Mouse (Mus musculus): Measurements from ENCODE around the gene Slc38a2. TPM values are rescaled to one million over a fixed set of nuclear protein-coding genes. Genes with fewer than 3 reads are reported as not detected.

Gene Slc38a2
- total RNA-seq, 1 experiment = 262 TPM

DNA sequence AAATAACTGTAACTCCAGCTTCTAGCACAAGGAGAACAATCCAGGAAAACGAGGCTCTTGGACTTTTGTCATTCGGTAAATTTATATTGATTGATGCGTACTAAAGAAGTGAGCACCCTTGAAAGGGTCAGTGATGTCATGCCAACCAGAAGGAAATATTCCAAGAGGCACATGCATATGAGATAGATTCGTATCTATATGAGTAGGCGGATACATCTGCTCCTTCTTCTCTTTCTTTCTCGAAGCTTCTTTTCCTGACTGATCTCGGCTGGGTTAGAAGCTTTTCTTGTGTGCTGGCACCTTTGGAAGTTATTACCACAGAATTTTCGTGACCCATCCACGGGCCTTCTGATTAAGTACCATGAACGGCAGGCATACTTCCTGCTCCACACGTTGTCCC is 12.1 kb upstream of the Slc38a2 start:
- H3K4me1 ChIP-seq (ENCODE audit: control insufficient read depth in 2 of 2, insufficient read depth in 2 of 2, low read length in 2 of 2, poor library complexity in 1 of 2) = peaks cover 11 to 14% of the 10 kb centered on the region in 2 experiments; a peak in 3 of 4 replicates
- TF ChIP-seq ZC3H11A (IDR thresholded peaks at IDR 0.05; ENCODE audit: borderline replicate concordance, low read depth, low read length) (no peak), MAFK (IDR thresholded peaks at IDR 0.05; ENCODE audit: insufficient read depth, low read depth, low read length) (no peak), HCFC1 (IDR thresholded peaks at IDR 0.05; ENCODE audit: borderline replicate concordance, insufficient read depth, low read length) (no peak), CHD2 (IDR thresholded peaks at IDR 0.05; ENCODE audit: low read depth, low read length) (no peak)
- H3K9me3 ChIP-seq (ENCODE audit: control insufficient read depth, insufficient read depth, low read depth, low read length) = no peaks in the 10 kb centered on the region
- no peak overlapping the region for H3K4me3 ChIP-seq (ENCODE audit: insufficient read depth in 1 of 2, low read depth in 1 of 2, low read length in 2 of 2, poor library complexity in 1 of 2, severe bottlenecking in 1 of 2)
- no peak overlapping the region for H3K27ac ChIP-seq (ENCODE audit: insufficient read depth, low read depth, low read length, poor library complexity, severe bottlenecking)
- H3K9ac ChIP-seq (ENCODE audit: insufficient read depth, low read depth, low read length, poor library complexity, severe bottlenecking) = no peak overlapping the region
- DNase-seq (ENCODE audit: low read depth, low spot score) = no peak
- in situ Hi-C loops (cut with MboI; ENCODE audit: low sequenced_read_pairs in 2 of 2, unreplicated experiment in 2 of 2) = no loop called here
- H3K36me3 ChIP-seq (ENCODE audit: control insufficient read depth, insufficient read depth, low read length, poor library complexity, severe bottlenecking) = no peaks in the 10 kb centered on the region

GRCm38 (mm10) chr15:96710352-96711114 is 11.0 kb upstream of the Slc38a2 start:
- no peak for TF ChIP-seq MAFK (IDR thresholded peaks at IDR 0.05; ENCODE audit: insufficient read depth, low read depth, low read length)
- 0 out of 2 replicates have a peak, but pooled peaks have one; percentile 32 for TF ChIP-seq ZNF384 (IDR thresholded peaks at IDR 0.05; ENCODE audit: low read depth, low read length)
- Histone ChIP-seq H3K9me3 (ENCODE audit: control insufficient read depth, insufficient read depth, low read depth, low read length) (no peaks in the 10 kb centered on the region), H3K4me3 (ENCODE audit: insufficient read depth in 1 of 2, low read depth in 1 of 2, low read length in 2 of 2, poor library complexity in 1 of 2, severe bottlenecking in 1 of 2) (peak overlapping the region; percentile 63 to 91), H3K36me3 (ENCODE audit: control insufficient read depth, insufficient read depth, low read length, poor library complexity, severe bottlenecking) (no peaks in the 10 kb centered on the region), H3K4me1 (ENCODE audit: control insufficient read depth in 2 of 2, insufficient read depth in 2 of 2, low read length in 2 of 2, poor library complexity in 1 of 2) (peaks cover 11 to 14% of the 10 kb centered on the region in 2 experiments; a peak in 3 of 4 replicates), H3K9ac (ENCODE audit: insufficient read depth, low read depth, low read length, poor library complexity, severe bottlenecking) (peak overlapping the region; percentile 99), H3K27ac (ENCODE audit: insufficient read depth, low read depth, low read length, poor library complexity, severe bottlenecking) (peak overlapping the region; percentile 93; the same call in 1 of the 2 replicates)
- in situ Hi-C loops (cut with MboI; ENCODE audit: low sequenced_read_pairs in 2 of 2, unreplicated experiment in 2 of 2) = no loop called here
- DNase-seq (ENCODE audit: low read depth, low spot score) = no peak

DNA sequence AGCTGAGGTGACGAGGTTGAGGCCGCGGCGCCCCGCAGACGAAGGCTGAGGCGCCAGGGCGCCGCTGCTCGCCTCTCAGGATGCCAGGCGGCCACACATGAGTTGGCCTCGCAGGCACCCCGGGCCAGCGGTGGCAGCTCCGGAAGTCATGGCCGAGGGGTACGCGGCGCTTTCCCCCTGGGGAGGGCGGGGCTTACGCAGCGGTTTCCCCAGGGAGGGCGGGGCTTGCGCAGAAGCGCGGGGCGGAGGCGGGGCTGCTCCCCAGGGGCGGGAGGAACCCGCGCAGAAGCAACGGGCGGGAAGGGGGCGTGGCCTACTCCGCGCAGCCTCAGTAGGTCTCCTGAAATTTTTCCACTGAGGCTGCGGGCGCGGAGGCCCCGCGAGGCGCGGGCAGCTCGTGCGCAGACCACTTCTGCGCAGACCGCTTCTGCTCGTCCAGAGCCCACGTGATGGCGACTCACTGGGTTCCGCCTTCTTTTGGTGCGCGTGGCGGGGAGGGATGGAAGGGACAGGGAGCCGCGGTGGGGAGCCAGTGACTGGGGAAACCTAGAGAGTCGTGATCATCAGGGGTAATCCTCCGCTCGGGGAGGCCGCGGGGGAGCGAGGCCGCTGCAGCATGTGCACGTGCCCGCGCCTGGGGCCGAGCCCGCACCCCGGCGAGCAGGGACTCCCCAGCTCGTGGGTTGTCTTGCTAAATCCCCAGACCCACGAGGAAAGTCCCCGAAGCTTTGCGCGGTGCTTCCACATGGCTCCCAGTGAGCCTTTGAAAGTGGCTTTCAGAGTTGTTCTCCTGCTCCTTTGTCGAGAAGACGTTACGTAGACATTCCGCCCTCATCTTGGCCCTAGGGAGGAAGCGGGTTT is 10.2 kb upstream of the Slc38a2 start:
- Histone ChIP-seq H3K9ac (ENCODE audit: insufficient read depth, low read depth, low read length, poor library complexity, severe bottlenecking) (peak overlapping the region; percentile 99), H3K36me3 (ENCODE audit: control insufficient read depth, insufficient read depth, low read length, poor library complexity, severe bottlenecking) (no peaks in the 10 kb centered on the region), H3K27ac (ENCODE audit: insufficient read depth, low read depth, low read length, poor library complexity, severe bottlenecking) (peak overlapping the region; percentile 93), H3K4me1 (ENCODE audit: control insufficient read depth in 2 of 2, insufficient read depth in 2 of 2, low read length in 2 of 2, poor library complexity in 1 of 2) (peaks cover 11 to 14% of the 10 kb centered on the region in 2 experiments; a peak in 3 of 4 replicates), H3K9me3 (ENCODE audit: control insufficient read depth, insufficient read depth, low read depth, low read length) (no peaks in the 10 kb centered on the region), H3K4me3 (ENCODE audit: insufficient read depth in 1 of 2, low read depth in 1 of 2, low read length in 2 of 2, poor library complexity in 1 of 2, severe bottlenecking in 1 of 2) (peak overlapping the region; percentile 67 to 91)
- TF ChIP-seq HCFC1 (IDR thresholded peaks at IDR 0.05; ENCODE audit: borderline replicate concordance, insufficient read depth, low read length) (peak; percentile 28; the same call in 1 of the 2 replicates), CHD2 (IDR thresholded peaks at IDR 0.05; ENCODE audit: low read depth, low read length) (no peak), MAFK (IDR thresholded peaks at IDR 0.05; ENCODE audit: insufficient read depth, low read depth, low read length) (0 out of 2 replicates have a peak, but pooled peaks have one; percentile 6)
- in situ Hi-C loops (cut with MboI; ENCODE audit: low sequenced_read_pairs in 2 of 2, unreplicated experiment in 2 of 2) = no loop called here
- peak; percentile 94 for DNase-seq (ENCODE audit: low read depth, low spot score)

DNA sequence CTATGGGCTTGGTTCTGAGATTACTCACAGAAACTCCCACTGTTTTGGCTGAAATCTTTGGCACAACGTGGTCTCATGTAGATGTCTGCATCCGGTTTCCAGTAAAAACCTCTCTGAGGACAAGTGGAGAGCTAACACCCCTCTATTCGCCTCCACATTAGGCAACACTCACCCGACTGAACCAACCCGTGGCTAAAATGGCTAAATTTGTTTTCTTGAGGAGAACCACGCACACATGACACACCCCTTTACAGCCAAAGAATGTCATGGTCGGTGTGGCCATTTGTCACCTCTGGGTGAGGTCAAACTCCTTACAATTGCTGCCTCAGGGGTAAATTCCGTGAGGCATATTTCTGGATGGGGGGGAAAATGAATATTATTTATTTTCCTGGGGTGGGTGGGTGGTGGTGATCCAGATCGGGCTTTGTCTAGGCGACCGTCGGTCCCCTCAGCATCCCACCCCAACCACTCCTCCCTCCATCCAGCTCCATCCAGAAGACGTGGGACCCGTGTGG is 9.5 kb upstream of the Slc38a2 start:
- no peaks in the 10 kb centered on the region for H3K9me3 ChIP-seq (ENCODE audit: control insufficient read depth, insufficient read depth, low read depth, low read length)
- H3K27ac ChIP-seq (ENCODE audit: insufficient read depth, low read depth, low read length, poor library complexity, severe bottlenecking) = peak overlapping the region; percentile 64; the same call in 1 of the 2 replicates
- in situ Hi-C loops (cut with MboI; ENCODE audit: low sequenced_read_pairs in 2 of 2, unreplicated experiment in 2 of 2) = no loop called here
- H3K4me3 ChIP-seq (ENCODE audit: insufficient read depth in 1 of 2, low read depth in 1 of 2, low read length in 2 of 2, poor library complexity in 1 of 2, severe bottlenecking in 1 of 2) = peak overlapping the region; percentile 67 to 70
- TF ChIP-seq MAFK (IDR thresholded peaks at IDR 0.05; ENCODE audit: insufficient read depth, low read depth, low read length) = no peak
- TF ChIP-seq HCFC1 (IDR thresholded peaks at IDR 0.05; ENCODE audit: borderline replicate concordance, insufficient read depth, low read length) = no peak
- no peak for TF ChIP-seq ZC3H11A (IDR thresholded peaks at IDR 0.05; ENCODE audit: borderline replicate concordance, low read depth, low read length)
- no peak for TF ChIP-seq ZNF384 (IDR thresholded peaks at IDR 0.05; ENCODE audit: low read depth, low read length)
- no peak for TF ChIP-seq CHD2 (IDR thresholded peaks at IDR 0.05; ENCODE audit: low read depth, low read length)
- H3K4me1 ChIP-seq (ENCODE audit: control insufficient read depth in 2 of 2, insufficient read depth in 2 of 2, low read length in 2 of 2, poor library complexity in 1 of 2) = peaks cover 14 to 15% of the 10 kb centered on the region in 2 experiments; a peak in 3 of 4 replicates
- no peaks in the 10 kb centered on the region for H3K36me3 ChIP-seq (ENCODE audit: control insufficient read depth, insufficient read depth, low read length, poor library complexity, severe bottlenecking)
- DNase-seq (ENCODE audit: low read depth, low spot score) = no peak
- peak overlapping the region; percentile 86 for H3K9ac ChIP-seq (ENCODE audit: insufficient read depth, low read depth, low read length, poor library complexity, severe bottlenecking)
